Mouse (Mus musculus): Measurements from ENCODE around the gene Ezh1. TPM values are rescaled to one million over a fixed set of nuclear protein-coding genes. Genes with fewer than 3 reads are reported as not detected.
"Not testable (repeated sequence)": the region's sequence is repeated elsewhere in the genome, so short reads cannot be mapped to it uniquely, and the experiment has no call there.

Ezh1 gene
- polyA plus RNA-seq, 1 experiment from 2014 or later, result 18.5 TPM

- H3K9me3 ChIP-seq (replicated peaks; ENCODE audit: control insufficient read depth, low read length), result no peaks in the 10 kb centered on the region
- peak overlapping the region; percentile 49 for H3K4me2 ChIP-seq (ENCODE audit: low read depth, low read length)
- no peak for ATAC-seq (ENCODE audit: insufficient read depth, low FRiP score)
- WGBS, result 40% methylated on average over 49 of the region's 49 CpGs
- peak overlapping the region; percentile 38 for H3K4me3 ChIP-seq (replicated peaks; ENCODE audit: low read length)
- peak overlapping the region; percentile 31; the same call in 1 of the 2 replicates for H3K27ac ChIP-seq (ENCODE audit: low read length)
- peak overlapping the region; percentile 60 for H3K9ac ChIP-seq (ENCODE audit: low read length)
- no peaks in the 10 kb centered on the region; the same call in 1 of the 2 replicates for H3K27me3 ChIP-seq (ENCODE audit: control insufficient read depth, insufficient read depth, low read length)
- peaks cover 18% of the 10 kb centered on the region for H3K4me1 ChIP-seq (ENCODE audit: control insufficient read depth, insufficient read depth, low read length)
- H3K36me3 ChIP-seq (ENCODE audit: control insufficient read depth, insufficient read depth, low read length), result peaks cover 31% of the 10 kb centered on the region
Measured at GRCm38 (mm10) chr11:101163476-101164350, 62.5 kb downstream of the Ezh1 start.

- 0 out of 2 replicates have a peak overlapping the region, but pooled peaks have one; percentile 32 for H3K9ac ChIP-seq (ENCODE audit: low read length)
- H3K27me3 ChIP-seq (ENCODE audit: control insufficient read depth, insufficient read depth, low read length), result no peaks in the 10 kb centered on the region; the same call in 1 of the 2 replicates
- ATAC-seq (ENCODE audit: insufficient read depth, low FRiP score), result no peak
- peaks cover 13% of the 10 kb centered on the region for H3K4me1 ChIP-seq (ENCODE audit: control insufficient read depth, insufficient read depth, low read length)
- H3K4me3 ChIP-seq (replicated peaks; ENCODE audit: low read length), result no peak overlapping the region
- no peak overlapping the region for H3K4me2 ChIP-seq (ENCODE audit: low read depth, low read length)
- H3K36me3 ChIP-seq (ENCODE audit: control insufficient read depth, insufficient read depth, low read length), result peaks cover 30% of the 10 kb centered on the region
- no peaks in the 10 kb centered on the region for H3K9me3 ChIP-seq (replicated peaks; ENCODE audit: control insufficient read depth, low read length)
- peak overlapping the region; percentile 22; the same call in 1 of the 2 replicates for H3K27ac ChIP-seq (ENCODE audit: low read length)
- WGBS, result 55% methylated on average over 5 of the region's 5 CpGs
Measured at GRCm38 (mm10) chr11:101162772-101163171, 63.5 kb downstream of the Ezh1 start.

- no peak overlapping the region for H3K4me3 ChIP-seq (replicated peaks; ENCODE audit: low read length)
- no peaks in the 10 kb centered on the region; the same call in 1 of the 2 replicates for H3K27me3 ChIP-seq (ENCODE audit: control insufficient read depth, insufficient read depth, low read length)
- peak overlapping the region; percentile 22; the same call in 1 of the 2 replicates for H3K27ac ChIP-seq (ENCODE audit: low read length)
- H3K36me3 ChIP-seq (ENCODE audit: control insufficient read depth, insufficient read depth, low read length), result peaks cover 26% of the 10 kb centered on the region
- 0 out of 2 replicates have a peak overlapping the region, but pooled peaks have one; percentile 32 for H3K9ac ChIP-seq (ENCODE audit: low read length)
- no peaks in the 10 kb centered on the region for H3K9me3 ChIP-seq (replicated peaks; ENCODE audit: control insufficient read depth, low read length)
- peaks cover 13% of the 10 kb centered on the region for H3K4me1 ChIP-seq (ENCODE audit: control insufficient read depth, insufficient read depth, low read length)
- ATAC-seq (ENCODE audit: insufficient read depth, low FRiP score), result no peak
- 50% methylated on average over 5 of the region's 5 CpGs for WGBS
- no peak overlapping the region for H3K4me2 ChIP-seq (ENCODE audit: low read depth, low read length)
Measured at GRCm38 (mm10) chr11:101162301-101162700, 64.0 kb downstream of the Ezh1 start.

GRCm38 (mm10) chr11:101161551-101161950, 64.7 kb downstream of the Ezh1 start:
- Histone ChIP-seq H3K4me1 (ENCODE audit: control insufficient read depth, insufficient read depth, low read length) (peaks cover 13% of the 10 kb centered on the region), H3K4me3 (replicated peaks; ENCODE audit: low read length) (no peak overlapping the region), H3K4me2 (ENCODE audit: low read depth, low read length) (no peak overlapping the region), H3K9me3 (replicated peaks; ENCODE audit: control insufficient read depth, low read length) (no peaks in the 10 kb centered on the region), H3K27me3 (ENCODE audit: control insufficient read depth, insufficient read depth, low read length) (no peaks in the 10 kb centered on the region; the same call in 1 of the 2 replicates), H3K36me3 (ENCODE audit: control insufficient read depth, insufficient read depth, low read length) (peaks cover 21% of the 10 kb centered on the region), H3K9ac (ENCODE audit: low read length) (no peak overlapping the region), H3K27ac (ENCODE audit: low read length) (no peak overlapping the region)
- WGBS, result 87% methylated on average over 15 of the region's 15 CpGs
- ATAC-seq (ENCODE audit: insufficient read depth, low FRiP score), result no peak

GRCm38 (mm10) chr11:101160981-101161505, 65.2 kb downstream of the Ezh1 start:
- WGBS, result 79% methylated on average over 7 of the region's 8 CpGs
- H3K27me3 ChIP-seq (ENCODE audit: control insufficient read depth, insufficient read depth, low read length); H3K4me3 ChIP-seq (replicated peaks; ENCODE audit: low read length); H3K4me2 ChIP-seq (ENCODE audit: low read depth, low read length); ATAC-seq (ENCODE audit: insufficient read depth, low FRiP score); H3K9me3 ChIP-seq (replicated peaks; ENCODE audit: control insufficient read depth, low read length); H3K27ac ChIP-seq (ENCODE audit: low read length); H3K9ac ChIP-seq (ENCODE audit: low read length): not testable (repeated sequence)
- peaks cover 21% of the 10 kb centered on the region; the same call in 1 of the 2 replicates for H3K36me3 ChIP-seq (ENCODE audit: control insufficient read depth, insufficient read depth, low read length)
- peaks cover 13% of the 10 kb centered on the region for H3K4me1 ChIP-seq (ENCODE audit: control insufficient read depth, insufficient read depth, low read length)

GRCm38 (mm10) chr11:101160151-101160550, 66.1 kb downstream of the Ezh1 start:
- not testable (repeated sequence) for H3K27ac ChIP-seq (ENCODE audit: low read length); H3K4me2 ChIP-seq (ENCODE audit: low read depth, low read length); H3K9ac ChIP-seq (ENCODE audit: low read length); H3K27me3 ChIP-seq (ENCODE audit: control insufficient read depth, insufficient read depth, low read length); H3K4me3 ChIP-seq (replicated peaks; ENCODE audit: low read length); H3K9me3 ChIP-seq (replicated peaks; ENCODE audit: control insufficient read depth, low read length); ATAC-seq (ENCODE audit: insufficient read depth, low FRiP score)
- 79% methylated on average over 8 of the region's 10 CpGs for WGBS
- Histone ChIP-seq H3K4me1 (ENCODE audit: control insufficient read depth, insufficient read depth, low read length) (peaks cover 13% of the 10 kb centered on the region), H3K36me3 (ENCODE audit: control insufficient read depth, insufficient read depth, low read length) (peaks cover 20% of the 10 kb centered on the region; the same call in 1 of the 2 replicates)

- Histone ChIP-seq H3K4me1 (ENCODE audit: control insufficient read depth, insufficient read depth, low read length) (no peaks in the 10 kb centered on the region; the same call in none of the 2 replicates), H3K27me3 (ENCODE audit: control insufficient read depth, insufficient read depth, low read length) (no peaks in the 10 kb centered on the region), H3K4me2 (ENCODE audit: low read depth, low read length) (peak within 1 kb of the TSS; percentile 83), H3K27ac (ENCODE audit: low read length) (peak within 1 kb of the TSS; percentile 26; the same call in 1 of the 2 replicates), H3K9me3 (replicated peaks; ENCODE audit: control insufficient read depth, low read length) (no peaks in the 10 kb centered on the region), H3K9ac (ENCODE audit: low read length) (peak within 1 kb of the TSS; percentile 76), H3K36me3 (ENCODE audit: control insufficient read depth, insufficient read depth, low read length) (no peaks in the 10 kb centered on the region), H3K4me3 (replicated peaks; ENCODE audit: low read length) (peak within 1 kb of the TSS; percentile 49)
- peak; percentile 59; the same call in 1 of the 2 replicates for ATAC-seq (ENCODE audit: insufficient read depth, low FRiP score)
- 1% methylated on average over 36 of the region's 36 CpGs for WGBS
Measured at GRCm38 (mm10) chr11:101155728-101156371, 70.4 kb downstream of the Ezh1 start, which contains the start of gene Tubg2. Gene Tubg2 (plus strand): TSS chr11:101155907.

- Histone ChIP-seq H3K9me3 (replicated peaks; ENCODE audit: control insufficient read depth, low read length) (no peaks in the 10 kb centered on the region), H3K9ac (ENCODE audit: low read length) (no peak overlapping the region), H3K27me3 (ENCODE audit: control insufficient read depth, insufficient read depth, low read length) (no peaks in the 10 kb centered on the region), H3K27ac (ENCODE audit: low read length) (no peak overlapping the region), H3K4me2 (ENCODE audit: low read depth, low read length) (peak overlapping the region; percentile 83), H3K36me3 (ENCODE audit: control insufficient read depth, insufficient read depth, low read length) (no peaks in the 10 kb centered on the region), H3K4me3 (replicated peaks; ENCODE audit: low read length) (no peak overlapping the region), H3K4me1 (ENCODE audit: control insufficient read depth, insufficient read depth, low read length) (no peaks in the 10 kb centered on the region; the same call in none of the 2 replicates)
- 62% methylated on average over 6 of the region's 6 CpGs for WGBS
- no peak for ATAC-seq (ENCODE audit: insufficient read depth, low FRiP score)
Measured at GRCm38 (mm10) chr11:101155151-101155550, 71.1 kb downstream of the Ezh1 start.

Measured in stomach, embryonic 16.5 days (tissue).